Mouse (Mus musculus): ENCODE data around the gene Ube2d3.

DNA sequence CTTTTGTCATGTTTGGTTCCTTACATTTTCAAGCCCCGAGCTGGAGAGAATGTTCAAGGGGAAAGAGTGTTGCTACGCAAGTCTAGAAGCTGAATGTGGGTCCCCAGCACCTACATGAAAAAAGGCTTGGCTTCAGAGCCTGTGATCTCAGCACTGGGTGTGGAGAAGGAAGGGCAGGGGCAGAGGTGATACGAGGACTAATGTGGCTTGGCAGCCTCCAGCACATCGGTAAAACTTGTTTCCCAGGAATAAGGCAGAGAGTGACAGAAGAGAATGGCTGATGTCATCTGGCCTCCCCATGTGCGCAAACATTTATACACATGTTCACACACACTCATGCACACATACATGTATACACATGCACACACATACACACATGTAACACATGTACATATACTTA lies 42.9 kb upstream of the Ube2d3 start:
- TF ChIP-seq POLR2A (IDR thresholded peaks at IDR 0.05; ENCODE audit: low read depth, low read length), result no peak
- TF ChIP-seq CTCF (IDR thresholded peaks at IDR 0.05; ENCODE audit: extremely low read depth, insufficient read length, insufficient replicate concordance, low read depth, low read length), result no peak

Data from small intestine, adult 2 months (tissue).